Mouse (Mus musculus) heart, postnatal 0 days (tissue): Measurements from ENCODE around the gene Ttc28.

Experiments used
- CTCF ChIP-seq: IDR thresholded peaks from 2 replicates; pipeline ENCODE4 v1.5.1; 2016; ENCODE audit warnings: antibody characterized with exemption, control low read depth, low read depth
- EP300 ChIP-seq: IDR thresholded peaks from 2 replicates; pipeline ENCODE4 v1.6.1; 2016; ENCODE audit warnings: antibody characterized with exemption, low read depth

GRCm38 (mm10) chr5:111297801-111298200, 418.2 kb downstream of the Ttc28 start:
- TF ChIP-seq CTCF (no peak), EP300 (no peak)
